Mouse (Mus musculus): ENCODE results near the gene Tmem164.

The Tmem164 gene

GRCm38 (mm10) chrX:142693256-142693655 lies 12.1 kb downstream of the Tmem164 start:
- DNase-seq, result no peak

GRCm38 (mm10) chrX:142694338-142694737 lies 13.1 kb downstream of the Tmem164 start:
- DNase-seq, result no peak

- no peak for DNase-seq
Measured at GRCm38 (mm10) chrX:142694856-142695255, 13.7 kb downstream of the Tmem164 start.

GRCm38 (mm10) chrX:142696789-142697188 lies 15.6 kb downstream of the Tmem164 start:
- DNase-seq, result no peak

GRCm38 (mm10) chrX:142697545-142698204 lies 16.5 kb downstream of the Tmem164 start:
- no peak for DNase-seq

- DNase-seq, result no peak
Measured at GRCm38 (mm10) chrX:142698212-142698611, 17.0 kb downstream of the Tmem164 start.

GRCm38 (mm10) chrX:142702094-142702493 lies 20.9 kb downstream of the Tmem164 start:
- no peak for DNase-seq

GRCm38 (mm10) chrX:142702566-142702965 lies 21.4 kb downstream of the Tmem164 start:
- DNase-seq, result no peak

- no peak for DNase-seq
Measured at GRCm38 (mm10) chrX:142703953-142704352, 22.7 kb downstream of the Tmem164 start.

- no peak for DNase-seq
Measured at GRCm38 (mm10) chrX:142708257-142708656, 27.1 kb downstream of the Tmem164 start.

GRCm38 (mm10) chrX:142716014-142716413 lies 34.8 kb downstream of the Tmem164 start:
- no peak for DNase-seq

- DNase-seq, result no peak
Measured at GRCm38 (mm10) chrX:142717958-142718478, 36.8 kb downstream of the Tmem164 start.

GRCm38 (mm10) chrX:142718759-142719158 lies 37.6 kb downstream of the Tmem164 start:
- DNase-seq, result no peak

GRCm38 (mm10) chrX:142721897-142722296 lies 40.7 kb downstream of the Tmem164 start:
- no peak for DNase-seq

GRCm38 (mm10) chrX:142724203-142724602 lies 43.0 kb downstream of the Tmem164 start:
- DNase-seq, result no peak

- no peak for DNase-seq
Measured at GRCm38 (mm10) chrX:142725571-142725970, 44.4 kb downstream of the Tmem164 start.

- DNase-seq, result no peak
Measured at GRCm38 (mm10) chrX:142726311-142726710, 45.1 kb downstream of the Tmem164 start.

GRCm38 (mm10) chrX:142727847-142728246 lies 46.6 kb downstream of the Tmem164 start:
- DNase-seq, result no peak

- DNase-seq, result no peak
Measured at GRCm38 (mm10) chrX:142729040-142729439, 47.8 kb downstream of the Tmem164 start.

GRCm38 (mm10) chrX:142729482-142729881 lies 48.3 kb downstream of the Tmem164 start:
- DNase-seq, result no peak

GRCm38 (mm10) chrX:142737099-142737498 lies 55.9 kb downstream of the Tmem164 start:
- DNase-seq, result no peak

GRCm38 (mm10) chrX:142737719-142738118 lies 56.5 kb downstream of the Tmem164 start:
- DNase-seq, result no peak

- no peak for DNase-seq
Measured at GRCm38 (mm10) chrX:142747428-142747827, 66.2 kb downstream of the Tmem164 start.

GRCm38 (mm10) chrX:142748574-142748973 lies 67.4 kb downstream of the Tmem164 start:
- no peak for DNase-seq

- no peak for DNase-seq
Measured at GRCm38 (mm10) chrX:142750775-142751174, 69.6 kb downstream of the Tmem164 start.
